Mouse (Mus musculus) heart, embryonic 14.5 days (tissue): ENCODE data around the gene Saysd1. TPM values are rescaled to one million over a fixed set of nuclear protein-coding genes. Genes with fewer than 3 reads are reported as not detected.

Source experiments
- ATAC-seq: fragments of 200-750 bp; cut with Nextera tagmentation; 2 replicates; pipeline ENCODE4 v1.8.0; 2017; ENCODE audit warnings: low read depth, moderate TSS enrichment; ENCODE audit not compliant: insufficient number of reproducible peaks, insufficient read depth, low FRiP score
- H3K27ac ChIP-seq, 2 experiments: fragments of 200-500 bp in 1 of 2; fragments of 300-500 bp in 1 of 2; sonication (generic) in 1 of 2; replicated peaks in 1 of 2; 2 replicates each; pipeline ENCODE4 v1.5.1; 2012 to 2014; ENCODE audit warnings: low read depth in 2 of 2, low read length in 2 of 2, control low read depth in 1 of 2, mild to moderate bottlenecking in 1 of 2, mixed read lengths in 1 of 2; ENCODE audit not compliant: control insufficient read depth in 1 of 2, insufficient read depth in 1 of 2
- H3K27me3 ChIP-seq: fragments of 300-500 bp; sonication (generic); 2 replicates; pipeline ENCODE4 v1.6.1; 2014; ENCODE audit warnings: mild to moderate bottlenecking, low read length, control low read depth; ENCODE audit not compliant: control insufficient read depth, insufficient read depth
- H3K36me3 ChIP-seq: fragments of 300-500 bp; sonication (generic); 2 replicates; pipeline ENCODE4 v1.6.1; 2014; ENCODE audit warnings: mild to moderate bottlenecking, control low read depth, low read length, mixed read lengths; ENCODE audit not compliant: control insufficient read depth, insufficient read depth
- H3K4me1 ChIP-seq, 2 experiments: fragments of 200-500 bp in 1 of 2; fragments of 300-500 bp in 1 of 2; sonication (generic) in 1 of 2; 2 replicates each; pipeline ENCODE4 v1.6.1; 2012 to 2014; ENCODE audit warnings: low read length in 2 of 2, control low read depth in 1 of 2, mixed read lengths in 1 of 2; ENCODE audit not compliant: control insufficient read depth in 2 of 2, insufficient read depth in 2 of 2
- H3K4me2 ChIP-seq: fragments of 300-500 bp; sonication (generic); 2 replicates; pipeline ENCODE4 v1.6.1; 2014; ENCODE audit warnings: mild to moderate bottlenecking, low read length
- H3K4me3 ChIP-seq, 2 experiments: fragments of 200-500 bp in 1 of 2; fragments of 300-500 bp in 1 of 2; sonication (generic) in 1 of 2; 2 replicates each; pipeline ENCODE4 v1.5.1; 2012 to 2014; ENCODE audit warnings: low read length in 2 of 2, mild to moderate bottlenecking in 2 of 2, control low read depth in 1 of 2, low read depth in 1 of 2, moderate library complexity in 1 of 2; ENCODE audit not compliant: control insufficient read depth in 1 of 2, insufficient read depth in 1 of 2
- H3K9ac ChIP-seq: fragments of 300-500 bp; sonication (generic); 2 replicates; pipeline ENCODE4 v1.6.1; 2014; ENCODE audit warnings: mild to moderate bottlenecking, low read length
- H3K9me3 ChIP-seq: fragments of 300-500 bp; sonication (generic); 2 replicates; pipeline ENCODE4 v1.6.1; 2016; ENCODE audit warnings: low read length, control low read depth; ENCODE audit not compliant: control insufficient read depth
- WGBS: fragments of 180-500 bp; shearing (Covaris S2); extraction: QIAGEN DNeasy Blood & Tissue Kit; methylation state at CpG from one replicate; pipeline ENCODE4 v1.1.7; 2014; 5-methylcytosine and 5-hydroxymethylcytosine counted together
- polyA plus RNA-seq: library from polyadenylated mRNA; unstranded; fragments of >200 nt; fragmentation: Nextera tagmentation; extraction: Ambion mirVana; gene quantifications from 2 replicates; pipeline ENCODE4 v1.2.1, GENCODE M21; 2014

The Saysd1 gene
- polyA plus RNA-seq, 1 experiment from 2014 or later: 12.4 TPM

DNA sequence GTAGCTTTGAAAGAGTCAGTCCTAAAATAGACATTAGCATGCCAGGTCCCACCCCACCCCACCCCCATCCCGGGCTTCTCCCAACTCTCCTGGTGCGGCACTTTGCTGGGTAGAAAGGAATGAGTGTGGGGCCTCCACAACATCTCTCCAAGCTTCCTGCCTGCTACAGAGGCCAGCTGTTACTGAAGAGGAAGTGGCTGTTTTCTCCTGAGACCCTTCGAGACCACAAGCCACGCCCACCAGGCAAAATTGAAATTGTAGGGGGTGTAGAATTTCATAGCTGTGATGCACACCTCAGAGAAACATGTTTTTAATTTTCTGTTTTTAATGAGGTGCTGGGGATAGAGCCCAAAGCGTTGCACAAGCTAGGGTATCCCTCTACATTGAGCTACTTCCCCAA lies 17.5 kb downstream of the Saysd1 start:
- Histone ChIP-seq H3K9ac (no peak overlapping the region), H3K9me3 (no peaks in the 10 kb centered on the region), H3K27me3 (no peaks in the 10 kb centered on the region), H3K4me1 (peaks cover 0 to 6% of the 10 kb centered on the region in 2 experiments; a peak in 2 of 4 replicates), H3K4me2 (no peak overlapping the region), H3K36me3 (no peaks in the 10 kb centered on the region), H3K27ac (no peak overlapping the region), H3K4me3 (no peak overlapping the region)
- ATAC-seq: no peak
- 60% methylated on average over 5 of the region's 5 CpGs for WGBS

DNA sequence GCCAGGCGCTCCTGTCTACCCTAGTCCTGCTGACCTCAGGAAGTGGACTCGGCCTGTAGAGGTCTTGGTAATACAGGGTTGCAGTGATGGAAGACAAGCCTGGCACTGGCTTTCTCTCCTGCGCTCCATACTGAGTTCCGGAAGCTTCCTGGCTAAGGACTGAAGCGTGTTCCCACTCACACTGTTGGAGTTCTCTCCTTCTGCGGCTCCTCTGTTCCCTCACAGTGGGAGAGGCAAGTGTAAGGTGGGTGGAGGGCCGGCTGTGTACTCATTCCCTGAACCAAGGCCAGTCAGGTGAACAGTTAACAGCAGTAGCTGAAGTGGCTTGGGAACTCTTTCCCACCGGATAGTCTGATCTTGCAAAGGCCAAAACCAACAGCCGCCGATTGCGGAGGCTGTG lies 18.3 kb downstream of the Saysd1 start:
- Histone ChIP-seq H3K9ac (no peak overlapping the region), H3K4me1 (peaks cover 0 to 6% of the 10 kb centered on the region in 2 experiments; a peak in 2 of 4 replicates), H3K4me3 (no peak overlapping the region), H3K4me2 (no peak overlapping the region), H3K27me3 (no peaks in the 10 kb centered on the region), H3K27ac (no peak overlapping the region), H3K9me3 (no peaks in the 10 kb centered on the region), H3K36me3 (no peaks in the 10 kb centered on the region)
- no peak for ATAC-seq
- 92% methylated on average over 11 of the region's 11 CpGs for WGBS

GRCm38 (mm10) chr14:20116149-20116605 lies 22.2 kb downstream of the Saysd1 start:
- Histone ChIP-seq H3K9ac (no peak overlapping the region), H3K4me1 (peaks cover 0 to 6% of the 10 kb centered on the region in 2 experiments; a peak in 2 of 4 replicates), H3K4me2 (no peak overlapping the region), H3K36me3 (no peaks in the 10 kb centered on the region), H3K27ac (0 out of 4 replicates have a peak overlapping the region, but pooled peaks of 1 of the 2 experiments have one; percentile 14), H3K4me3 (no peak overlapping the region), H3K9me3 (peaks cover 4% of the 10 kb centered on the region; the same call in 1 of the 2 replicates), H3K27me3 (0 out of 2 replicates have a peak, but pooled peaks cover 5% of the 10 kb centered on the region)
- ATAC-seq: 0 out of 2 replicates have a peak, but pooled peaks have one; percentile 31
- 40% methylated on average over 9 of the region's 9 CpGs for WGBS

- no peak for ATAC-seq
- Histone ChIP-seq H3K4me3 (no peak overlapping the region), H3K9ac (no peak overlapping the region), H3K9me3 (peaks cover 4% of the 10 kb centered on the region; the same call in 1 of the 2 replicates), H3K27me3 (0 out of 2 replicates have a peak, but pooled peaks cover 5% of the 10 kb centered on the region), H3K27ac (no peak overlapping the region), H3K36me3 (no peaks in the 10 kb centered on the region), H3K4me2 (no peak overlapping the region), H3K4me1 (peaks cover 0 to 6% of the 10 kb centered on the region in 2 experiments; a peak in 2 of 4 replicates)
- WGBS: 77% methylated on average over 6 of the region's 6 CpGs
Observed at GRCm38 (mm10) chr14:20114951-20115350, 23.4 kb downstream of the Saysd1 start.

GRCm38 (mm10) chr14:20113964-20114363 lies 24.4 kb downstream of the Saysd1 start:
- H3K36me3 ChIP-seq: no peaks in the 10 kb centered on the region
- H3K4me3 ChIP-seq: no peak overlapping the region
- under 1% methylated on average over 6 of the region's 6 CpGs for WGBS
- H3K4me2 ChIP-seq: no peak overlapping the region
- 0 out of 2 replicates have a peak, but pooled peaks cover 5% of the 10 kb centered on the region for H3K27me3 ChIP-seq
- no peak overlapping the region for H3K27ac ChIP-seq
- H3K9me3 ChIP-seq: peaks cover 4% of the 10 kb centered on the region; the same call in 1 of the 2 replicates
- ATAC-seq: no peak
- H3K4me1 ChIP-seq: peaks cover 0 to 6% of the 10 kb centered on the region in 2 experiments; a peak in 2 of 4 replicates
- H3K9ac ChIP-seq: no peak overlapping the region

GRCm38 (mm10) chr14:20113189-20113961 lies 25.0 kb downstream of the Saysd1 start:
- no peaks in the 10 kb centered on the region for H3K36me3 ChIP-seq
- 44% methylated on average over 7 of the region's 7 CpGs for WGBS
- no peak for ATAC-seq
- H3K9me3 ChIP-seq: peaks cover 4% of the 10 kb centered on the region; the same call in 1 of the 2 replicates
- H3K4me1 ChIP-seq: peaks cover 0 to 6% of the 10 kb centered on the region in 2 experiments; a peak in 2 of 4 replicates
- no peak overlapping the region for H3K9ac ChIP-seq
- no peak overlapping the region for H3K4me3 ChIP-seq
- no peak overlapping the region for H3K27ac ChIP-seq
- H3K27me3 ChIP-seq: 0 out of 2 replicates have a peak, but pooled peaks cover 5% of the 10 kb centered on the region
- H3K4me2 ChIP-seq: no peak overlapping the region

GRCm38 (mm10) chr14:20112218-20112617 lies 26.1 kb downstream of the Saysd1 start:
- Histone ChIP-seq H3K36me3 (no peaks in the 10 kb centered on the region), H3K9me3 (peaks cover 4% of the 10 kb centered on the region; the same call in 1 of the 2 replicates), H3K4me2 (no peak overlapping the region), H3K4me3 (no peak overlapping the region), H3K4me1 (peaks cover 0 to 6% of the 10 kb centered on the region in 2 experiments; a peak in 2 of 4 replicates), H3K27ac (no peak overlapping the region), H3K27me3 (0 out of 2 replicates have a peak, but pooled peaks cover 5% of the 10 kb centered on the region), H3K9ac (no peak overlapping the region)
- 72% methylated on average over 3 of the region's 3 CpGs for WGBS
- ATAC-seq: no peak
